Mouse (Mus musculus) cerebellum, adult 2 months (tissue): ENCODE data around the gene Mstn.

Source experiments
- CTCF ChIP-seq: fragments of 200-500 bp; IDR thresholded peaks from 2 replicates; pipeline ENCODE4 v1.5.1; 2011; ENCODE audit warnings: low read depth, mild to moderate bottlenecking, control low read depth, low read length, moderate library complexity, borderline replicate concordance; ENCODE audit not compliant: insufficient read depth
- POLR2A ChIP-seq: fragments of 200-500 bp; IDR thresholded peaks from 2 replicates; pipeline ENCODE4 v1.6.1; 2011; ENCODE audit warnings: low read length, control low read depth, borderline replicate concordance; ENCODE audit not compliant: insufficient read depth

- TF ChIP-seq CTCF (no peak), POLR2A (no peak)
Observed at GRCm38 (mm10) chr1:53059106-53059505, 2.3 kb upstream of the Mstn start.
